Mouse (Mus musculus) inflammation-experienced regulatory T-cells (primary cell): ENCODE data around the gene Aspa. TPM values are rescaled to one million over a fixed set of nuclear protein-coding genes. Genes with fewer than 3 reads are reported as not detected.

ENCODE experiments used
- polyA plus RNA-seq, 2 experiments: library from polyadenylated mRNA; unstranded; fragments of 100-300 nt; shearing (Covaris generic); gene quantifications; one replicate each; pipeline ENCODE4 v1.2.1; 2017

Gene Aspa
- under 1 TPM; 0.13 to 0.60 TPM for polyA plus RNA-seq

DNA sequence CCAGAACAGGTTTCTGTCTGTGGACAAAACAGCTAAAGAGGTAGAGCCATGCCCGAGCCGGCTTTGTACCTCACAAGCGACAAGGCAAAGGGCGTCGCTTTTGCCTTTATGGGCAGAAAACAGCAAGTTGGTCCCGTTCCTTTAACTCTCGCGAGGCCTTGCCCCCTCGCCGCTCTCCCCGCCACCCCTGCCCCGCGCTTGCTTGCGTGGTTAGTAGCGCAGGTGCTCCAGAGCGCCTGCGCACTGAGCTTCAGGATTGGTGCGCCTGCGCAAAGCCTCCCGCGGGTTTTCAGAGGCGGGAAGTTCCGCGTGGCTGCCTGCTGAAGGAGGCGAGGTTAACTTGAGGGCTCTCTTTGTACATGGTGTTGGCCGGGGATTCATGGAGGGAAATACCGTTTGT lies at the start of gene Aspa, which contains the start of the genes Gm49340 and Spata22:
Gene Aspa, minus strand, starts transcription at position 155 of the 400 bp plus-strand sequence.
Gene Gm49340, plus strand, starts transcription at position 300 of the 400 bp plus-strand sequence.
Gene Spata22, plus strand, starts transcription at position 300 of the 400 bp plus-strand sequence.

GRCm38 (mm10) chr11:73370946-73371345 lies 41.5 kb upstream of the Aspa start, which contains the start of gene Olfr376:
Gene Olfr376 (plus strand): TSS chr11:73371246.

GRCm38 (mm10) chr11:73350483-73350882 lies 21.1 kb upstream of the Aspa start, which contains the start of gene Olfr20:
Gene Olfr20 (plus strand): TSS chr11:73350783.

GRCm38 (mm10) chr11:73267267-73267666 lies 62.1 kb downstream of the Aspa start, which contains the start of gene Trpv3:
Gene Trpv3 (plus strand): TSS chr11:73267388.

Other genes starting within 250 kb of the Aspa start
- gene Itgae, start 239.0 kb downstream of the Aspa start, polyA plus RNA-seq: 100 to 1,000 TPM in 1 of 2 experiments, 10 to 100 TPM in 1; 67.4 to 129 TPM
- 10 to 100 TPM; 13.1 to 13.7 TPM for gene Haspin, start 191.3 kb downstream of the Aspa start, polyA plus RNA-seq
- under 1 TPM; 0.17 to 0.60 TPM for gene P2rx5, start 169.2 kb downstream of the Aspa start, polyA plus RNA-seq
- gene Emc6, start 152.6 kb downstream of the Aspa start, polyA plus RNA-seq: 10 to 100 TPM; 62.6 to 82.2 TPM
- 10 to 100 TPM; 24.6 to 33.0 TPM for gene Tax1bp3, start 152.5 kb downstream of the Aspa start, polyA plus RNA-seq
- 10 to 100 TPM; 10.4 to 13.1 TPM for gene Ctns, start 130.6 kb downstream of the Aspa start, polyA plus RNA-seq
- 1 to 10 TPM; 5.1 to 7.0 TPM for gene Shpk, start 130.1 kb downstream of the Aspa start, polyA plus RNA-seq
- gene Trpv1, start 95.3 kb downstream of the Aspa start, polyA plus RNA-seq: under 1 TPM; 0.06 to 0.47 TPM
- gene Trpv3, start 62.2 kb downstream of the Aspa start, polyA plus RNA-seq: under 1 TPM; 0.06 to 0.50 TPM
- gene Gm49340, start 145 bp upstream of the Aspa start, polyA plus RNA-seq: not detected
- gene Spata22, start 145 bp upstream of the Aspa start, polyA plus RNA-seq: not detected
- gene Olfr20, start 21.2 kb upstream of the Aspa start, polyA plus RNA-seq: under 1 TPM in 1 of 2 experiments, not detected in 1; 0.10 TPM
- not detected for gene Olfr376, start 41.6 kb upstream of the Aspa start, polyA plus RNA-seq
- gene Olfr1, start 70.0 kb upstream of the Aspa start, polyA plus RNA-seq: under 1 TPM in 1 of 2 experiments, not detected in 1; 0.44 TPM
- not detected for gene Olfr378, start 98.9 kb upstream of the Aspa start, polyA plus RNA-seq
- gene Olfr380, start 127.9 kb upstream of the Aspa start, polyA plus RNA-seq: not detected
- gene Olfr381, start 162.0 kb upstream of the Aspa start, polyA plus RNA-seq: not detected
- gene Olfr382, start 187.6 kb upstream of the Aspa start, polyA plus RNA-seq: not detected